Mouse (Mus musculus) embryonic facial prominence, embryonic 13.5 days (tissue): Measurements from ENCODE around the gene Tnfsfm13. TPM values are rescaled to one million over a fixed set of nuclear protein-coding genes. Genes with fewer than 3 reads are reported as not detected.
A peak's percentile ranks its signal among the peaks of the same experiment; 100 is the strongest.

Source experiments
- ATAC-seq: fragments of 200-750 bp; cut with Nextera tagmentation; 2 replicates; pipeline ENCODE4 v1.8.0; 2017; ENCODE audit warnings: low read depth; ENCODE audit not compliant: insufficient number of reproducible peaks, insufficient read depth, low FRiP score, low TSS enrichment
- H3K27ac ChIP-seq: fragments of 300-500 bp; sonication (generic); 2 replicates; pipeline ENCODE4 v1.5.1; 2015; ENCODE audit warnings: moderate library complexity, mild to moderate bottlenecking, inconsistent platforms
- H3K27me3 ChIP-seq: fragments of 300-500 bp; sonication (generic); 2 replicates; pipeline ENCODE4 v1.6.1; 2015; ENCODE audit warnings: mild to moderate bottlenecking, inconsistent platforms
- H3K36me3 ChIP-seq: fragments of 300-500 bp; sonication (generic); 2 replicates; pipeline ENCODE4 v1.6.1; 2015; ENCODE audit warnings: mild to moderate bottlenecking, inconsistent platforms
- H3K4me1 ChIP-seq: fragments of 300-500 bp; sonication (generic); 2 replicates; pipeline ENCODE4 v1.6.1; 2015; ENCODE audit warnings: inconsistent platforms
- H3K4me2 ChIP-seq: fragments of 300-500 bp; sonication (generic); 2 replicates; pipeline ENCODE4 v1.6.1; 2015; ENCODE audit warnings: moderate library complexity, mild to moderate bottlenecking, inconsistent platforms
- H3K4me3 ChIP-seq: fragments of 300-500 bp; sonication (generic); 2 replicates; pipeline ENCODE4 v1.5.1; 2015; ENCODE audit warnings: mild to moderate bottlenecking, inconsistent platforms
- H3K9ac ChIP-seq: fragments of 300-500 bp; sonication (generic); 2 replicates; pipeline ENCODE4 v1.6.1; 2015; ENCODE audit warnings: mild to moderate bottlenecking, inconsistent platforms
- H3K9me3 ChIP-seq: fragments of 300-500 bp; sonication (generic); 2 replicates; pipeline ENCODE4 v1.6.1; 2016; ENCODE audit warnings: inconsistent platforms
- WGBS: fragments of 180-500 bp; shearing (Covaris S2); methylation state at CpG from one replicate; pipeline ENCODE4 v1.1.7; 2015; ENCODE audit warnings: mixed read lengths; 5-methylcytosine and 5-hydroxymethylcytosine counted together
- polyA plus RNA-seq: library from polyadenylated mRNA; unstranded; fragments of >200 nt; fragmentation: Nextera tagmentation; extraction: Ambion mirVana; gene quantifications from 2 replicates; pipeline ENCODE4 v1.2.1, GENCODE M21; 2015

Gene Tnfsfm13
- polyA plus RNA-seq, 1 experiment from 2014 or later: 2.8 TPM

DNA sequence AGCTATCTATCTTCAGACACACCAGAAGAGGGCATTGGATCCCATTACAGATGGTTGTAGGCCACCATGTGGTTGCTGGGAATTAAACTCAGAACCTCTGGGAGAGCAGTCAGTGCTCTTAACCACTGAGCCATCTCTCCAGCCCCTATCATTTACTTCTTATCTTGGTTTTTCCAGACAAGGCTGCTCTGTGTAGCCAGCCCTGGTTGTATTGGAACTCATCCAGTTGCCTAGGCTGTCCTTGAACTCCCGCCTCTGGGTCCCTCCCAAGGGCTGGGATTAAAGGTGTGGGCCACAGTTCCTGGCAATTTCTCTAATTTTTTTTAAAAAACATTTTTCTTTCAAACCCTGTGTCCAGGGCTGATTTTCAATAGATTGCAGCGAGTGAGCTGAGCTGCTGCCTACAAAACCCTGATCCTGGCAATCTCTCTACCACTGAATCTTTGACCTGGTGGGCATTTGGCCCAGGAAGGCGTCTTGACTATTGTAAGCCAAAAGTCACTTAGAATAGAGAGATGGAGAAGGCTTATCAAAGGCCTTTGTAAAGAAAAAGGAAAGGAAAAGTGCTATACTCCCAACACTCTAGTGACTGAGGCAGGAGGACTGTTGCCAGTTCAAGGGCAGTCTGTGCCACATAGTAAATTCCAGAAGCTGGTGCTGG is 34.5 kb downstream of the Tnfsfm13 start:
- Histone ChIP-seq H3K4me3 (peak overlapping the region; percentile 57), H3K27me3 (no peaks in the 10 kb centered on the region), H3K9me3 (no peaks in the 10 kb centered on the region), H3K4me2 (peak overlapping the region; percentile 61), H3K27ac (peak overlapping the region; percentile 98), H3K9ac (peak overlapping the region; percentile 74), H3K36me3 (peaks cover 58% of the 10 kb centered on the region), H3K4me1 (peaks cover 23% of the 10 kb centered on the region)
- WGBS: 82% methylated on average over 3 of the region's 3 CpGs
- ATAC-seq: no peak

DNA sequence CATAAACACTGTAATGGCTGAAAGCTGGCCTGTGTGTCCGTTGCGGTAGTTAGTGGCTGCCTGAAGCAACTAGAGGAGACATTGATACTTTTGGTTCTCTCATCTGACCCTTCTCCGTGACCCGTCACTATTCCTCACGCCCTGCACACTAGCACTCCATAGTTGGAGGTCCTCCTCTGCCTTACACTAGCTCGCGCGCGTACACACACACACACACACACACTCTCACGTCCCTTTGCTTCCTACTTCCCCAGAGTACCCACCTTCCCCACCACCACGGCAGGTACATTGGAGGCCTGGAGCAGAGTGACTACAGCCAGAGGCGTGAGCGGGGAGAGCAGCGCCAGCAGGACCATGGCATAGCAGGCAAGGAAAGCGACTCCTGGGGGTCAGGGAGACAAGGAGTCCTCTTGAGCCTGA is 38.4 kb downstream of the Tnfsfm13 start:
- H3K4me3 ChIP-seq: no peak overlapping the region
- no peaks in the 10 kb centered on the region for H3K27me3 ChIP-seq
- no peaks in the 10 kb centered on the region for H3K9me3 ChIP-seq
- H3K9ac ChIP-seq: no peak overlapping the region
- H3K4me1 ChIP-seq: peaks cover 35% of the 10 kb centered on the region
- peak overlapping the region; percentile 44; the same call in 1 of the 2 replicates for H3K27ac ChIP-seq
- WGBS: 85% methylated on average over 15 of the region's 15 CpGs
- ATAC-seq: no peak
- H3K36me3 ChIP-seq: peaks cover 54% of the 10 kb centered on the region
- no peak overlapping the region for H3K4me2 ChIP-seq

DNA sequence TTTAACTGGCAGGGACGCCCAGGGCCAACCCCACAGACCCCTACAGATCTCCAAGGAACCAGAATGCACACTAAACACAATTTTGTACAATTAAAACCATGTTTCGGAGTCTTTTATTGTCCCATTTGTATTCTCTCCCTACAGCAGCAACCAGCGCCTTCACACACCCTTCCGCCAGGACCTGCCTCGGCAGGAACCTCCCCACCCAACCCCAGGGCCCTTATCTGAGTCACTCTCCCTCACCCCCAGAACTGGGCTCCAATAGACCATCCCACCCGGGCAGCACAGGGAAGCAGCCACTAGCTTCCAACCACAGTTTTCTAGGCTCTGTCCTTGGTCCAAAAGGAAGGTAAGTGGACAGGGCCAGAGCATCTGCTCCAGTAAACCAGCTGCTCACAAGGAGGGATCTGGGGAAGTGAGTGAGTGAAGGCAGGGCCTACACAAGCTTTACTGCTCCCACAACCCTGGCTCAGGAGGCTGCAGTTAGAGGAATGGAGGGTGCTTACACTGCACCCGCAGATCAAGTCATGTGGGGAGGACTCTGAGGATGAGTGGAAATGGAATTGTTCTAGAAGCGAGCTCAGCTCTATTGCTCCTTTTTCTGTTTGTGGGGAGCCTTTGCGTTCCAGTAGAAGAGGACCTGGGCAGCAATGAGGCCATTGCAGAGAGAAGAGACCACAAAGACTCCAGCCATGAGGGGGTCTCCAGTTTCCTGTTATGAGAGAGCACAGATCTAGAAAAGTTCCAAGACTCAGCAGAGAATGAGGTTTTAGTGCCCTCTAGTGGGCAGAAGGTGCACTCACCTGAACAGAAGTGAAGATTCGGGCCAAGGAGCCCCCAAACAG is 39.1 kb downstream of the Tnfsfm13 start:
- peaks cover 60% of the 10 kb centered on the region for H3K36me3 ChIP-seq
- peaks cover 35% of the 10 kb centered on the region for H3K4me1 ChIP-seq
- peak overlapping the region; percentile 45 for H3K27ac ChIP-seq
- no peak overlapping the region for H3K4me2 ChIP-seq
- no peak for ATAC-seq
- no peaks in the 10 kb centered on the region for H3K27me3 ChIP-seq
- 0 out of 2 replicates have a peak overlapping the region, but pooled peaks have one; percentile 38 for H3K9ac ChIP-seq
- no peak overlapping the region for H3K4me3 ChIP-seq
- no peaks in the 10 kb centered on the region for H3K9me3 ChIP-seq
- WGBS: 68% methylated on average over 10 of the region's 10 CpGs

DNA sequence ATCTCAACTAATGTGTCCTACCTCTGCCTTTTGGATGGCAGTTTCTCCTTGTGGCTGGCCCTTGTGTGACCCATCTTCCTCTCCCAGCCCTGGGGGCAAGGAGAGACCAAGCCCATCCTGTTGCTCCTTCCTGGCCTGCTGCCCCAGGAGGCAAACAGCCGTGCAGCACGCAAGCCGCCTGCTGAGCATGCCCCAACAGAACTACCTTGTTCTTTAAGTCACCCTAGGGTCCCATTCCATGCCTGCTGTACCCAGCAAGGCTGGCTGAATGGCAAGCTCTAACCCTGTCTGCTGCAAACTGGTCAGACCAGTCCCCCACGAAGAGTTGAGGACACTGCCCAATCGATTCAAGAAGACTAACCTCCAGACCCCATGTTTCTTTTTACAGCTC is 39.8 kb downstream of the Tnfsfm13 start:
- Histone ChIP-seq H3K27ac (0 out of 2 replicates have a peak overlapping the region, but pooled peaks have one; percentile 66), H3K4me2 (0 out of 2 replicates have a peak overlapping the region, but pooled peaks have one; percentile 32), H3K4me1 (peaks cover 28% of the 10 kb centered on the region), H3K9ac (peak overlapping the region; percentile 56; the same call in 1 of the 2 replicates), H3K27me3 (no peaks in the 10 kb centered on the region), H3K4me3 (no peak overlapping the region), H3K36me3 (peaks cover 68% of the 10 kb centered on the region), H3K9me3 (no peaks in the 10 kb centered on the region)
- ATAC-seq: no peak
- WGBS: 50% methylated on average over 5 of the region's 5 CpGs

DNA sequence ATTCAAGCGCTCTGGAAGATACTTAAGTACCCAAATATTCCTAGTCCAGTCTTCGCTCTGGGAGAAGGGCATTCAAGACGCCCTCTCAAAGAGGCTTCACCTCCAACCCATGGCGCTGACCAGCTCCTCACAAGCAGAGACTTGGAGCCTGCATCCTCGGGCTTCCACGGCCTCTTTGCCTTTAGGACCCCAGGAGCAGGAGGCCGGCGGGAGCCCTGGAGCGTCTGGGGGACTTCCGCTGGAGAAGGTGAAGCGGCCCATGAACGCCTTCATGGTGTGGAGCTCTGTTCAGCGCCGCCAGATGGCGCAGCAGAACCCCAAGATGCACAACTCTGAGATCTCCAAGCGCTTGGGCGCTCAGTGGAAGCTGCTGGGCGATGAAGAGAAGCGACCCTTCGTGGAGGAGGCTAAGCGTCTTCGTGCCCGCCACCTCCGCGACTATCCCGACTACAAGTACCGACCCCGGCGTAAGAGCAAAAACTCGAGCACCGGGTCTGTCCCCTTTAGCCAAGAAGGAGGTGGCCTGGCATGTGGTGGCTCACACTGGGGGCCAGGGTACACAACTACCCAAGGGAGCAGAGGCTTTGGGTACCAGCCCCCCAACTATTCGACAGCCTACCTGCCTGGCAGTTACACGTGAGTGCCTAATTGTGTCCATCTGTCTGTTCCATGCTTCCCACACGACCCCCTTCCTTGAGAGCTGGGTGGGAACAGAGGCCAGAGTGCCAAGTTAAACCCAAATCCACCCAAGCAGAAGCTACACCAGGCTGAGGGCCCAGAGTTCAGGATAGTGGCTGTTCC is 40.4 kb downstream of the Tnfsfm13 start, which contains the start of gene Sox15:
TSS of gene Sox15 (plus strand) at position 51 of the 801 bp plus-strand sequence.
- H3K4me1 ChIP-seq: peaks cover 28% of the 10 kb centered on the region
- peak within 1 kb of the TSS; percentile 66 for H3K27ac ChIP-seq
- H3K4me3 ChIP-seq: 0 out of 2 replicates have a peak within 1 kb of the TSS, but pooled peaks have one; percentile 7
- no peaks in the 10 kb centered on the region for H3K9me3 ChIP-seq
- peak; percentile 69 for ATAC-seq
- H3K9ac ChIP-seq: peak within 1 kb of the TSS; percentile 56
- peak within 1 kb of the TSS; percentile 32 for H3K4me2 ChIP-seq
- WGBS: 19% methylated on average over 34 of the region's 34 CpGs
- peaks cover 74% of the 10 kb centered on the region for H3K36me3 ChIP-seq
- H3K27me3 ChIP-seq: no peaks in the 10 kb centered on the region

DNA sequence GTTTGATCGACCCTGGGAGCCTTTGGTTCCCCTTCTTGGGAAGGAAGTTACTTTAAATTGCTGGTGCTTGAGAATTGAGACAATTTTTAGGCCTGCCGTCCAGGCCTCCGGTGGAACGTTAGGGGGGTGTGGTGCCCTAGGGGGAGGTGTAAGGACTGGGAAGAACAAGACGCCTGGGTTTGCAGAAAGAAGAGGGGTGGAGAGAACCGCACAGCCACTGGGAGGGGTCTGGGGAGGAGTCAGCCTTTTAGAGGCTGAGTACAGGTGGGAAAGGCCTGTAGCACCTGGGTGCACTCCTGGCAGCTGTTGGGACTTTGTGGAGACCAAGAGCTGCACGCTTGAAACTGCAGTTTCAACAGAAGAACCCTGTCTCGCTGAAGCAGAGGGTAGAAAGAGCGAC is 41.1 kb downstream of the Tnfsfm13 start:
- Histone ChIP-seq H3K4me1 (peaks cover 28% of the 10 kb centered on the region), H3K4me3 (no peak overlapping the region), H3K9ac (no peak overlapping the region), H3K27me3 (no peaks in the 10 kb centered on the region), H3K4me2 (peak overlapping the region; percentile 32), H3K27ac (peak overlapping the region; percentile 66), H3K9me3 (no peaks in the 10 kb centered on the region), H3K36me3 (peaks cover 81% of the 10 kb centered on the region)
- ATAC-seq: no peak
- WGBS: 27% methylated on average over 9 of the region's 9 CpGs

DNA sequence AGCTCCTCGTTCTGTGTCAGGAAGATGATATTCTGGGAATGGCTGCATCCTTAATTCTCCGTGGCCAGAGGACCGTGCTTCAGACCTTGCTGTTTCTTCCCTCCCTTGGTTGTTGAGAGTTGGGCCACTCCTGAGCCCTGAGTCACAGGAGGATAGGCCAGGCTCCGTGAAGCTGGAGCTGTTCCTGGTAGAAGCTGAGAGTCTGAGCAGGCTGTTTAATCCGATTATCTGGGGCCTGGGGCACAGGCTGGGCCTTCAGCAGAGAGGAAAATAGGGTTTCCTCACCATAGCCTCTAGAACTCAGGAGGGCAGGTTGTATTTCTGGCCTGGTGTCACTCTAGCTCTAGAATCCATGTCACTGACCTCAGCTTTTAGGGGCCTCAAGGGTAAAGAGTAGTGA is 42.5 kb downstream of the Tnfsfm13 start:
- Histone ChIP-seq H3K36me3 (peaks cover 84% of the 10 kb centered on the region), H3K9ac (no peak overlapping the region; the same call in 1 of the 2 replicates), H3K27me3 (no peaks in the 10 kb centered on the region), H3K4me3 (no peak overlapping the region), H3K9me3 (no peaks in the 10 kb centered on the region), H3K27ac (0 out of 2 replicates have a peak overlapping the region, but pooled peaks have one; percentile 29), H3K4me1 (peaks cover 28% of the 10 kb centered on the region), H3K4me2 (no peak overlapping the region)
- WGBS: 58% methylated on average over 5 of the region's 5 CpGs
- ATAC-seq: no peak

DNA sequence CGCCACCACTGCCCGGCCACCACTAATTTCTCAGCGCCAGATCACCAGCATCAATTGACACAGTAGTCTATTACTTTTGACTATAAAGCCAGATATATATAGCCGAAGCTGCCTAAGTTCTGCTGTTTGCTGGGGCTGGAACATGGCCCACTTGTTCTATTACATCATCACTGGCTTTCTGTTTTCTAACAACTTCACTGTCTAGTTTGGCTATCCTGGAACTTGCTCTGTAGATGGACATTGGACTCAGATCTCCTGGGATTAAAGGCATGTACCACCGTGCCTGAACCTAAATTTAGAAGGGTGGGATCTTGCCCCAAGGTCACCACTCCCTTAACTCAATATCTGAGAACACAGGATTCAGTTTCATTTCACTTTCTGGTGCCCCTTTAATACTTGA is 50.0 kb downstream of the Tnfsfm13 start:
- WGBS: 89% methylated on average over 5 of the region's 5 CpGs
- Histone ChIP-seq H3K9me3 (no peaks in the 10 kb centered on the region), H3K27me3 (no peaks in the 10 kb centered on the region), H3K4me2 (no peak overlapping the region), H3K36me3 (peaks cover 97% of the 10 kb centered on the region), H3K9ac (no peak overlapping the region), H3K4me1 (no peaks in the 10 kb centered on the region), H3K4me3 (no peak overlapping the region), H3K27ac (no peak overlapping the region)
- ATAC-seq: no peak

DNA sequence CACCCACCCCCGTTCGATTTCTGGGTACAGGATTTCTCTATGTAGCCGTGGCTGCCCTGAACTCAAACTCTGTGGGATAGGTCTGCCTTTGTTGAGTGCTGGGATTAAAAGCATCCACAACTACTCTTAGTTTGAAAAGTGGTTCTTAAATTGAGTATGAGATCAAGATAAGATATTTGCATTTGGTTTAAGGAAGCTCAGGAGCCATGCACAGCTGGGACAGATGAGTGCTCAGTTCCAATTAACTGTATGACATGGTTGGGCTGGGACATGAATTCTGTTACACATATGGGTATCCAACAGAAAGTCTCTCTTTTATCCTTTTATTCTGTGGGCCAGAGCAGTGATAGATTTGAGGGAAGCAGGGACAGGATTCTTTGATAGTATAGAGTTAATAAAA is 60.4 kb downstream of the Tnfsfm13 start:
- Histone ChIP-seq H3K4me1 (peaks cover 26% of the 10 kb centered on the region), H3K9me3 (no peaks in the 10 kb centered on the region), H3K4me3 (peak overlapping the region; percentile 8; the same call in 1 of the 2 replicates), H3K36me3 (peaks cover 31% of the 10 kb centered on the region), H3K4me2 (peak overlapping the region; percentile 81), H3K9ac (0 out of 2 replicates have a peak overlapping the region, but pooled peaks have one; percentile 38), H3K27me3 (no peaks in the 10 kb centered on the region), H3K27ac (no peak overlapping the region)
- WGBS: 72% methylated on average over 3 of the region's 3 CpGs
- ATAC-seq: no peak

DNA sequence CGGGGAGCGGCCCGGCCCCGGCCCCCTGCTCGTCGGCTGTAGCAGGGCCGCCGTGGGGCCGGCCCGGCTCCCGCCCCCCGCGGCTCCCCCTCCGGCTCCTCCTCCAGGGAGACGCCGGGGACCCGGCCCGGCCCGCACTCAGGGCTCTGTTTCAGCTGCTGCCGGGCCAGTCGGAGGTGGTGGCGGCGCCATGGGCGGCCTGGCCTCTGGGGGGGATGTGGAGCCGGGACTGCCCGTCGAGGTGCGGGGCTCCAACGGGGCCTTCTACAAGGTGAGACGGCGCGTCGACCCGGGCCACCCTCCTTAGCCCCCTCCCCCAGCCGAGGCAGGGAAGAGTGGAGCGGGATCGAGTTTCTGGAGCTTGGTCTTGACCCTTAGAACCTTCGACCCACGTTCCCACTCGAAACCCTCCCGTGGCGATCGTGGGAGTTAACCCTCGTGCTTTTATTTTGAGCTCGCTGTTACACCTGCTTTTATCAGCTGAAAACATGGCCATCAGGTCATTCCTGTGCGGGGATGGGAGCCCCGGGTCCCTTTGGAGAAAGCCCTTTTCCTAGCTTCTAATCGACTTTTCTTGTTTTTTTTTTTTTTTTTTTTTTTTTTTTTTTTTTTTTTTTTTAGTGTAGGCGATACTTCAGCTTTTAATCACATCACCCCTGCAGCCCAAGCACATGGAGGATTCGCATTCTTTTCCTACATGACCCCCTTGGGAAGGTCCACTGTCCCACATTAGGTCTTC is 62.6 kb downstream of the Tnfsfm13 start:
- ATAC-seq: peak; percentile 53

More for the DNA sequence above, 62.6 kb downstream of the Tnfsfm13 start:
- peak overlapping the region; percentile 79 for H3K4me3 ChIP-seq
- WGBS: under 1% methylated on average over 37 of the region's 50 CpGs
- H3K27ac ChIP-seq: peak overlapping the region; percentile 97
- H3K9me3 ChIP-seq: no peaks in the 10 kb centered on the region
- H3K36me3 ChIP-seq: peaks cover 14% of the 10 kb centered on the region
- peak overlapping the region; percentile 81 for H3K4me2 ChIP-seq
- H3K9ac ChIP-seq: peak overlapping the region; percentile 92
- no peaks in the 10 kb centered on the region for H3K27me3 ChIP-seq
- H3K4me1 ChIP-seq: peaks cover 26% of the 10 kb centered on the region
